9 mouse cellular contexts compared by ENCODE assay signal in genomic region chr15:102324654-102325473, GRCm38 (mm10). TPM values are rescaled to one million over a fixed set of nuclear protein-coding genes. Genes with fewer than 3 reads are reported as not detected.
DNase-seq lines count a peak whose midpoint lies in the region; ATAC-seq and TF ChIP-seq lines count a peak whose summit lies in the region.
"Had no signal": no experiment of that assay in that cellular context is flagged by ENCODE, and none has a peak within 500 bp of the region (broad histone marks: within the 10 kb centered on the region; RNA-seq: fewer than 3 reads in every experiment).

No protein-coding gene starts in this region.

- peak overlapping the region; percentile 4 for H3K4me3 ChIP-seq in heart, embryonic 10.5 days
- H3K4me3 ChIP-seq in MEL (ENCODE audit: control insufficient read depth in 1 of 2, insufficient read depth in 1 of 2, low read depth in 2 of 2, low read length in 2 of 2): peak overlapping the region; percentile 68 to 77
- no peak overlapping the region for H3K4me3 ChIP-seq in hindbrain, embryonic 15.5 days
- peak overlapping the region; percentile 14; the same call in 1 of the 2 replicates for H3K4me3 ChIP-seq in liver, embryonic 15.5 days (replicated peaks)

- peak overlapping the region; percentile 87 for H3K4me2 ChIP-seq in hindbrain, embryonic 15.5 days
- peak overlapping the region; percentile 71 for H3K4me2 ChIP-seq in liver, embryonic 15.5 days

- no peaks in the 10 kb centered on the region for H3K27me3 ChIP-seq in heart, embryonic 10.5 days (ENCODE audit: insufficient read depth, poor library complexity, severe bottlenecking)
- H3K27me3 ChIP-seq in MEL (ENCODE audit: control insufficient read depth in 1 of 2, insufficient read depth in 2 of 2, low read length in 2 of 2): no peaks in the 10 kb centered on the region
- H3K27me3 ChIP-seq in hindbrain, embryonic 15.5 days: no peaks in the 10 kb centered on the region
- no peaks in the 10 kb centered on the region for H3K27me3 ChIP-seq in liver, embryonic 15.5 days

- TF ChIP-seq POLR2A in MEL (IDR thresholded peaks at IDR 0.05; ENCODE audit: control insufficient read depth in 1 of 2, insufficient read depth in 1 of 2, low read depth in 1 of 2, low read length in 2 of 2, poor library complexity in 1 of 2): no peak

- H3K27ac ChIP-seq in heart, embryonic 10.5 days: no peak overlapping the region
- peak overlapping the region; percentile 73 for H3K27ac ChIP-seq in MEL (ENCODE audit: control insufficient read depth, low read depth, low read length)
- no peak overlapping the region for H3K27ac ChIP-seq in hindbrain, embryonic 15.5 days (replicated peaks)
- H3K27ac ChIP-seq in liver, embryonic 15.5 days (replicated peaks): no peak overlapping the region; the same call in 1 of the 2 replicates

- peaks cover 8% of the 10 kb centered on the region; the same call in 1 of the 2 replicates for H3K4me1 ChIP-seq in heart, embryonic 10.5 days
- peaks cover 4 to 7% of the 10 kb centered on the region in 2 experiments; a peak in 3 of 4 replicates for H3K4me1 ChIP-seq in MEL (ENCODE audit: control insufficient read depth in 1 of 2, insufficient read depth in 2 of 2, low read length in 2 of 2)
- H3K4me1 ChIP-seq in hindbrain, embryonic 15.5 days (replicated peaks): peaks cover 18% of the 10 kb centered on the region
- peaks cover 13% of the 10 kb centered on the region for H3K4me1 ChIP-seq in liver, embryonic 15.5 days (replicated peaks)

- TF ChIP-seq CTCF in MEL (IDR thresholded peaks at IDR 0.05 in 2 of 3, conservative IDR thresholded peaks at IDR 0.05 in 1 of 3; ENCODE audit: control insufficient read depth in 1 of 3, insufficient read depth in 1 of 3, low read depth in 2 of 3, low read length in 3 of 3, poor library complexity in 1 of 3, severe bottlenecking in 1 of 3): peak in 1 of 3 experiments; percentile 4; a peak in 1 of 6 replicates

- TF ChIP-seq RAD21 in MEL (IDR thresholded peaks at IDR 0.05; ENCODE audit: low read depth, low read length): no peak

- DNase-seq in heart, embryonic 10.5 days (ENCODE audit: low spot score): no peak
- DNase-seq in heart, postnatal 4 days: no peak
- DNase-seq in MEL (ENCODE audit: low read depth, low spot score): peak; percentile 81
- no peak for DNase-seq in right cerebral cortex, postnatal 10 days (ENCODE audit: low spot score in 2 of 2)
- DNase-seq in yolk sac, embryonic 10.5 days (ENCODE audit: low spot score): no peak

- no peak for ATAC-seq in hindbrain, embryonic 15.5 days (ENCODE audit: low FRiP score, low read depth)
- no peak for ATAC-seq in liver, embryonic 15.5 days (ENCODE audit: insufficient read depth)
- ATAC-seq in monocyte, adult 5-6 weeks (replicated peaks; ENCODE audit: insufficient number of reproducible peaks, low FRiP score, low TSS enrichment, poor library complexity, severe bottlenecking): no peak

- H3K9ac ChIP-seq in MEL (ENCODE audit: control insufficient read depth, low read depth, low read length, poor library complexity, severe bottlenecking): peak overlapping the region; percentile 72
- H3K9ac ChIP-seq in hindbrain, embryonic 15.5 days: no peak overlapping the region
- H3K9ac ChIP-seq in liver, embryonic 15.5 days: no peak overlapping the region

- H3K9me3 ChIP-seq in heart, embryonic 10.5 days: no peaks in the 10 kb centered on the region
- H3K9me3 ChIP-seq in MEL (replicated peaks; ENCODE audit: insufficient read depth, low read length): no peaks in the 10 kb centered on the region
- no peaks in the 10 kb centered on the region for H3K9me3 ChIP-seq in hindbrain, embryonic 15.5 days
- H3K9me3 ChIP-seq in liver, embryonic 15.5 days (replicated peaks): no peaks in the 10 kb centered on the region

- no peak for TF ChIP-seq EP300 in MEL (IDR thresholded peaks at IDR 0.05; ENCODE audit: low read depth in 1 of 2, low read length in 2 of 2)

- 68% methylated on average over 12 of the region's 12 CpGs for WGBS in heart, embryonic 10.5 days
- 77% methylated on average over 12 of the region's 12 CpGs for WGBS in hindbrain, embryonic 15.5 days
- 65% methylated on average over 12 of the region's 12 CpGs for WGBS in liver, embryonic 15.5 days (ENCODE audit: insufficient replicate concordance)

- H3K36me3 ChIP-seq in heart, embryonic 10.5 days: peaks cover 63% of the 10 kb centered on the region
- peaks cover 2 to 6% of the 10 kb centered on the region in 2 experiments; a peak in 3 of 4 replicates for H3K36me3 ChIP-seq in MEL (ENCODE audit: control insufficient read depth in 1 of 2, insufficient read depth in 2 of 2, low read length in 2 of 2)
- H3K36me3 ChIP-seq in hindbrain, embryonic 15.5 days: peaks cover 20% of the 10 kb centered on the region
- H3K36me3 ChIP-seq in liver, embryonic 15.5 days (replicated peaks): peaks cover 63% of the 10 kb centered on the region

- H3K79me2 ChIP-seq in MEL (ENCODE audit: control insufficient read depth, insufficient read depth, low read length, poor library complexity): peaks cover 12% of the 10 kb centered on the region

TF ChIP-seq in MEL, 35 proteins besides CTCF, POLR2A, EP300 and RAD21 (continues in another document):
- TF ChIP-seq MAZ (IDR thresholded peaks at IDR 0.05; ENCODE audit: low read depth, low read length) (peak; percentile 59), USF2 (IDR thresholded peaks at IDR 0.05; ENCODE audit: borderline replicate concordance in 1 of 2, insufficient read depth in 1 of 2, low read depth in 1 of 2, low read length in 2 of 2) (no peak), POLR2AphosphoS2 (IDR thresholded peaks at IDR 0.05; ENCODE audit: low read length) (peak; percentile 52), JUND (IDR thresholded peaks at IDR 0.05; ENCODE audit: low read depth, low read length) (no peak), ZNF384 (IDR thresholded peaks at IDR 0.05; ENCODE audit: low read depth, low read length) (peak; percentile 90), SMC3 (IDR thresholded peaks at IDR 0.05; ENCODE audit: low read depth, low read length) (peak; percentile 18; the same call in 1 of the 2 replicates), CHD2 (IDR thresholded peaks at IDR 0.05; ENCODE audit: low read length) (no peak), RCOR1 (IDR thresholded peaks at IDR 0.05; ENCODE audit: low read depth, low read length) (no peak), MAFK (IDR thresholded peaks at IDR 0.05; ENCODE audit: borderline replicate concordance, low read depth, low read length) (0 out of 2 replicates have a peak, but pooled peaks have one; percentile 54), USF1 (IDR thresholded peaks at IDR 0.05; ENCODE audit: low read depth, low read length) (no peak), GATA1 (IDR thresholded peaks at IDR 0.05; ENCODE audit: low read depth, low read length) (no peak), UBTF (IDR thresholded peaks at IDR 0.05; ENCODE audit: borderline replicate concordance, insufficient read depth, low read depth, low read length) (no peak)

RNA-seq across cellular contexts. Expression of gene Pfdn5, which starts 1.1 kb away (rescaled TPM):
- 260 and 282 TPM in 2 replicates for polyA plus RNA-seq in heart, embryonic 10.5 days (2016; fragmentation: Nextera tagmentation; extraction: Ambion mirVana)
- total RNA-seq in heart, postnatal 4 days (2021): 100 to 1,000 TPM; 334 to 351 TPM
- total RNA-seq in MEL (2012; rRNA removed): 290 and 302 TPM in 2 replicates
- 1,000 to 10,000 TPM in 1 of 2 experiments, 100 to 1,000 TPM in 1; 465 to 7,439 TPM for polyA plus RNA-seq in MEL (2012; ENCODE audit: insufficient read depth in 1 of 2, insufficient read length in 2 of 2, low read depth in 1 of 2, low replicate concordance in 2 of 2, missing spikeins in 1 of 2)
- 460 and 473 TPM in 2 replicates for polyA plus RNA-seq in hindbrain, embryonic 15.5 days (2015; fragmentation: Nextera tagmentation; extraction: Ambion mirVana)
- polyA plus RNA-seq in liver, embryonic 15.5 days (2015; fragmentation: Nextera tagmentation; extraction: Ambion mirVana): 104 and 114 TPM in 2 replicates
- total RNA-seq in monocyte, adult 5-6 weeks (2017): 576 to 776 TPM (median 626 TPM) in 3 replicates

RNA-seq across cellular contexts. Expression of gene Myg1, which starts 6.6 kb away (rescaled TPM):
- 80.5 and 94.3 TPM in 2 replicates for polyA plus RNA-seq in heart, embryonic 10.5 days (2016; fragmentation: Nextera tagmentation; extraction: Ambion mirVana)
- 10 to 100 TPM; 31.8 to 37.3 TPM for total RNA-seq in heart, postnatal 4 days (2021)
- 126 and 140 TPM in 2 replicates for total RNA-seq in MEL (2012; rRNA removed)
- polyA plus RNA-seq in MEL (2012; ENCODE audit: insufficient read depth in 1 of 2, insufficient read length in 2 of 2, low read depth in 1 of 2, low replicate concordance in 2 of 2, missing spikeins in 1 of 2): 100 to 1,000 TPM; 135 to 292 TPM
- polyA plus RNA-seq in hindbrain, embryonic 15.5 days (2015; fragmentation: Nextera tagmentation; extraction: Ambion mirVana): 92.6 and 94.2 TPM in 2 replicates
- 38.1 and 40.1 TPM in 2 replicates for polyA plus RNA-seq in liver, embryonic 15.5 days (2015; fragmentation: Nextera tagmentation; extraction: Ambion mirVana)
- total RNA-seq in monocyte, adult 5-6 weeks (2017): 20.0 to 37.9 TPM (median 27.2 TPM) in 3 replicates

RNA-seq across cellular contexts. Expression of gene Aaas, which starts 25.7 kb away (rescaled TPM):
- 87.7 and 96.4 TPM in 2 replicates for polyA plus RNA-seq in heart, embryonic 10.5 days (2016; fragmentation: Nextera tagmentation; extraction: Ambion mirVana)
- total RNA-seq in heart, postnatal 4 days (2021): 10 to 100 TPM; 29.2 to 30.0 TPM
- total RNA-seq in MEL (2012; rRNA removed): 48.7 and 61.5 TPM in 2 replicates
- polyA plus RNA-seq in MEL (2012; ENCODE audit: insufficient read depth in 1 of 2, insufficient read length in 2 of 2, low read depth in 1 of 2, low replicate concordance in 2 of 2, missing spikeins in 1 of 2): 100 to 1,000 TPM in 1 of 2 experiments, not detected in 1; 205 TPM
- 36.8 and 37.9 TPM in 2 replicates for polyA plus RNA-seq in hindbrain, embryonic 15.5 days (2015; fragmentation: Nextera tagmentation; extraction: Ambion mirVana)
- polyA plus RNA-seq in liver, embryonic 15.5 days (2015; fragmentation: Nextera tagmentation; extraction: Ambion mirVana): 41.7 and 48.3 TPM in 2 replicates
- total RNA-seq in monocyte, adult 5-6 weeks (2017): 16.5 to 50.9 TPM (median 46.2 TPM) in 3 replicates

RNA-seq across cellular contexts. Expression of gene Espl1, which starts 28.8 kb away (rescaled TPM):
- 35.8 and 40.9 TPM in 2 replicates for polyA plus RNA-seq in heart, embryonic 10.5 days (2016; fragmentation: Nextera tagmentation; extraction: Ambion mirVana)
- 10 to 100 TPM; 23.2 to 28.2 TPM for total RNA-seq in heart, postnatal 4 days (2021)
- total RNA-seq in MEL (2012; rRNA removed): 49.8 and 52.5 TPM in 2 replicates
- polyA plus RNA-seq in MEL (2012; ENCODE audit: insufficient read depth in 1 of 2, insufficient read length in 2 of 2, low read depth in 1 of 2, low replicate concordance in 2 of 2, missing spikeins in 1 of 2): 100 to 1,000 TPM in 1 of 2 experiments, 10 to 100 TPM in 1; 94.1 to 142 TPM
- polyA plus RNA-seq in hindbrain, embryonic 15.5 days (2015; fragmentation: Nextera tagmentation; extraction: Ambion mirVana): 4.4 and 6.7 TPM in 2 replicates
- polyA plus RNA-seq in liver, embryonic 15.5 days (2015; fragmentation: Nextera tagmentation; extraction: Ambion mirVana): 23.0 and 24.6 TPM in 2 replicates
- 0.76 to 4.6 TPM (median 4.0 TPM) in 3 replicates for total RNA-seq in monocyte, adult 5-6 weeks (2017)

RNA-seq across cellular contexts. Expression of gene Sp7, which starts 42.1 kb away (rescaled TPM):
- polyA plus RNA-seq in heart, embryonic 10.5 days (2016; fragmentation: Nextera tagmentation; extraction: Ambion mirVana): 0.37 and 1.5 TPM in 2 replicates
- not detected for total RNA-seq in heart, postnatal 4 days (2021)
- not detected in 2 replicates for total RNA-seq in MEL (2012; rRNA removed)
- polyA plus RNA-seq in MEL (2012; ENCODE audit: insufficient read depth in 1 of 2, insufficient read length in 2 of 2, low read depth in 1 of 2, low replicate concordance in 2 of 2, missing spikeins in 1 of 2): not detected
- polyA plus RNA-seq in hindbrain, embryonic 15.5 days (2015; fragmentation: Nextera tagmentation; extraction: Ambion mirVana): 0.57 and 0.71 TPM in 2 replicates
- polyA plus RNA-seq in liver, embryonic 15.5 days (2015; fragmentation: Nextera tagmentation; extraction: Ambion mirVana): not detected in 2 replicates
- total RNA-seq in monocyte, adult 5-6 weeks (2017): not detected in 3 replicates
- polyA plus RNA-seq: large intestine, adult 2 months had no signal
